Mouse (Mus musculus): ENCODE measurements around the gene Slc30a1. TPM values are rescaled to one million over a fixed set of nuclear protein-coding genes. Genes with fewer than 3 reads are reported as not detected.

The Slc30a1 gene
- total and polyA plus RNA-seq, 2 experiments from 2014 or later: 5.1 to 22.1 TPM

GRCm38 (mm10) chr1:191864551-191865027, 42.0 kb upstream of the Slc30a1 start:
- no peaks in the 10 kb centered on the region for H3K9me3 ChIP-seq (ENCODE audit: low read length)
- H3K4me3 ChIP-seq (ENCODE audit: low read length): no peak overlapping the region
- no peak for ATAC-seq
- no peak overlapping the region for H3K27ac ChIP-seq
- H3K27me3 ChIP-seq (ENCODE audit: insufficient read depth, low read length): no peaks in the 10 kb centered on the region
- H3K4me2 ChIP-seq (ENCODE audit: low read depth, low read length): no peak overlapping the region
- H3K36me3 ChIP-seq (ENCODE audit: insufficient read depth, low read length): no peaks in the 10 kb centered on the region
- no peak for DNase-seq (ENCODE audit: low spot score)
- no peaks in the 10 kb centered on the region for H3K4me1 ChIP-seq (ENCODE audit: insufficient read depth, low read length)
- WGBS: 74% methylated on average over 8 of the region's 8 CpGs
- no peak overlapping the region for H3K9ac ChIP-seq (replicated peaks; ENCODE audit: low read length)
- TF ChIP-seq CTCF (IDR thresholded peaks at IDR 0.05; ENCODE audit: low read depth): no peak

- Histone ChIP-seq H3K4me2 (ENCODE audit: low read depth, low read length) (no peak overlapping the region), H3K9ac (replicated peaks; ENCODE audit: low read length) (no peak overlapping the region), H3K27ac (no peak overlapping the region), H3K27me3 (ENCODE audit: insufficient read depth, low read length) (no peaks in the 10 kb centered on the region), H3K9me3 (ENCODE audit: low read length) (no peaks in the 10 kb centered on the region), H3K4me3 (ENCODE audit: low read length) (no peak overlapping the region), H3K4me1 (ENCODE audit: insufficient read depth, low read length) (no peaks in the 10 kb centered on the region), H3K36me3 (ENCODE audit: insufficient read depth, low read length) (no peaks in the 10 kb centered on the region)
- 74% methylated on average over 6 of the region's 6 CpGs for WGBS
- ATAC-seq (no peak), DNase-seq (ENCODE audit: low spot score) (no peak)
- no peak for TF ChIP-seq CTCF (IDR thresholded peaks at IDR 0.05; ENCODE audit: low read depth)
Observed at GRCm38 (mm10) chr1:191872076-191872710, 34.4 kb upstream of the Slc30a1 start.

GRCm38 (mm10) chr1:191875006-191875405, 31.6 kb upstream of the Slc30a1 start:
- H3K36me3 ChIP-seq (ENCODE audit: insufficient read depth, low read length): no peaks in the 10 kb centered on the region
- 89% methylated on average over 7 of the region's 7 CpGs for WGBS
- no peak overlapping the region for H3K27ac ChIP-seq
- H3K9ac ChIP-seq (replicated peaks; ENCODE audit: low read length): no peak overlapping the region
- H3K9me3 ChIP-seq (ENCODE audit: low read length): no peaks in the 10 kb centered on the region
- no peak overlapping the region for H3K4me3 ChIP-seq (ENCODE audit: low read length)
- ATAC-seq: no peak
- no peaks in the 10 kb centered on the region for H3K4me1 ChIP-seq (ENCODE audit: insufficient read depth, low read length)
- DNase-seq (ENCODE audit: low spot score): no peak
- H3K4me2 ChIP-seq (ENCODE audit: low read depth, low read length): no peak overlapping the region
- H3K27me3 ChIP-seq (ENCODE audit: insufficient read depth, low read length): no peaks in the 10 kb centered on the region
- TF ChIP-seq CTCF (IDR thresholded peaks at IDR 0.05; ENCODE audit: low read depth): no peak

DNA sequence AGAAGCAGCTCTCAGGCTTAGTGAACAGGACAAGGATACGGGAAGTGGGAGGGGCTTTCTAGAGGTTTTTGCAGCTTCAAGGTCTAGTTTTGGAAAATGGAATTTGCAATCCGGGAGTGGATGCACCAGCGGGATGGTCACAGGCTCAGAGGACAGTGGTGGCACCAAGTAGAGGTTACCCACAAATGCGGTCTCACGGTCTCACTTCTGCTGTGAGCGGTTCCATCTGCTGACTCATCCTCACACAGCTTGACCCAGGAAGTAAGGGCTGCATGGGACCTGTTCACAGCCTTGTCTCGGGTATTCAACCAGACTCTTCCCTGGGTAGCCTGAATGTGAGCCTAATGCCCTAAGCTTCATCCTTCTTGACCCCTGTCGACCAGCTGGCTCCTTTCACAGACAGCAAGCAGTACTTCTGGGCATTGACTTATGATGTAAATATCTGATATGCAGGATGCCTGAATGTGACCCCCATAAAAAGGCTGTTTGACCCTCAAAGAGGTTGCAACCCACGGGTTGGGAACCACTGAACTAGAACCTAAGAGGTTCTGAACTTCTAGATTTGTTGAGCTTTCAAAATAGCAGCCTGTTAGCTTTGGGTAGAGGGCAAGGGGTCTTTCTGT, 30.8 kb upstream of the Slc30a1 start:
- no peak overlapping the region for H3K9ac ChIP-seq (replicated peaks; ENCODE audit: low read length)
- H3K27me3 ChIP-seq (ENCODE audit: insufficient read depth, low read length): no peaks in the 10 kb centered on the region
- H3K4me3 ChIP-seq (ENCODE audit: low read length): no peak overlapping the region
- no peaks in the 10 kb centered on the region for H3K9me3 ChIP-seq (ENCODE audit: low read length)
- no peak for ATAC-seq
- no peak for TF ChIP-seq CTCF (IDR thresholded peaks at IDR 0.05; ENCODE audit: low read depth)
- 77% methylated on average over 9 of the region's 9 CpGs for WGBS
- DNase-seq (ENCODE audit: low spot score): no peak
- no peaks in the 10 kb centered on the region for H3K4me1 ChIP-seq (ENCODE audit: insufficient read depth, low read length)
- H3K4me2 ChIP-seq (ENCODE audit: low read depth, low read length): no peak overlapping the region
- no peak overlapping the region for H3K27ac ChIP-seq
- H3K36me3 ChIP-seq (ENCODE audit: insufficient read depth, low read length): no peaks in the 10 kb centered on the region

GRCm38 (mm10) chr1:191877681-191878080, 28.9 kb upstream of the Slc30a1 start:
- no peak for DNase-seq (ENCODE audit: low spot score)
- no peak overlapping the region for H3K4me2 ChIP-seq (ENCODE audit: low read depth, low read length)
- no peak overlapping the region for H3K4me3 ChIP-seq (ENCODE audit: low read length)
- 71% methylated on average over 10 of the region's 10 CpGs for WGBS
- no peaks in the 10 kb centered on the region for H3K36me3 ChIP-seq (ENCODE audit: insufficient read depth, low read length)
- H3K27me3 ChIP-seq (ENCODE audit: insufficient read depth, low read length): no peaks in the 10 kb centered on the region
- H3K27ac ChIP-seq: no peak overlapping the region
- ATAC-seq: no peak
- H3K9ac ChIP-seq (replicated peaks; ENCODE audit: low read length): no peak overlapping the region
- no peak for TF ChIP-seq CTCF (IDR thresholded peaks at IDR 0.05; ENCODE audit: low read depth)
- no peaks in the 10 kb centered on the region for H3K9me3 ChIP-seq (ENCODE audit: low read length)
- peaks cover 3% of the 10 kb centered on the region; the same call in 1 of the 2 replicates for H3K4me1 ChIP-seq (ENCODE audit: insufficient read depth, low read length)

- ATAC-seq (no peak; the same call in 1 of the 2 replicates), DNase-seq (ENCODE audit: low spot score) (peak; percentile 32)
- Histone ChIP-seq H3K36me3 (ENCODE audit: insufficient read depth, low read length) (no peaks in the 10 kb centered on the region), H3K4me1 (ENCODE audit: insufficient read depth, low read length) (peaks cover 3% of the 10 kb centered on the region; the same call in 1 of the 2 replicates), H3K27me3 (ENCODE audit: insufficient read depth, low read length) (no peaks in the 10 kb centered on the region), H3K4me3 (ENCODE audit: low read length) (no peak overlapping the region), H3K9me3 (ENCODE audit: low read length) (no peaks in the 10 kb centered on the region), H3K9ac (replicated peaks; ENCODE audit: low read length) (no peak overlapping the region), H3K27ac (no peak overlapping the region), H3K4me2 (ENCODE audit: low read depth, low read length) (no peak overlapping the region)
- no peak for TF ChIP-seq CTCF (IDR thresholded peaks at IDR 0.05; ENCODE audit: low read depth)
- 52% methylated on average over 4 of the region's 4 CpGs for WGBS
Observed at GRCm38 (mm10) chr1:191878518-191878921, 28.0 kb upstream of the Slc30a1 start.

DNA sequence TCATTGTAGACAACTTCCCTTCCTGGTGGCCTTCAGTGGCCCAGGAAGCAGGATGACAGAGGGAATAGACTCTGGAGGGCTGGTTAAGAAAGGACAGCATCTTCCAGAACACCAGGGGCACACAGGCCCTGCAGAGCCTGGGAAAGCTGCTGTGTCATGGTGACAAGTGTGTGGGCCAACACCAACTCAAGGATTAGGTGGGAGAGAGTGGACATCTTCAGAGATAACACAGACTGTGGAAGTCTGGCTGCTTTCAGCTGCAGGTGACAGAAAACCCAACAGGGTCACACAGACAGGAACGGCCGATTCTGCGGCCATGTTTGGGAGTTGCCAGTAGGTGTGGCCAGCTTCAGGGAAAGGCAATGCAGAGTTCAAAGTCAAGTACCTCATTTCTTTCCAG, 26.3 kb upstream of the Slc30a1 start:
- no peak overlapping the region for H3K27ac ChIP-seq
- no peaks in the 10 kb centered on the region for H3K9me3 ChIP-seq (ENCODE audit: low read length)
- no peaks in the 10 kb centered on the region for H3K36me3 ChIP-seq (ENCODE audit: insufficient read depth, low read length)
- no peak for TF ChIP-seq CTCF (IDR thresholded peaks at IDR 0.05; ENCODE audit: low read depth)
- H3K9ac ChIP-seq (replicated peaks; ENCODE audit: low read length): no peak overlapping the region
- H3K4me3 ChIP-seq (ENCODE audit: low read length): no peak overlapping the region
- H3K4me2 ChIP-seq (ENCODE audit: low read depth, low read length): no peak overlapping the region
- ATAC-seq: no peak
- 92% methylated on average over 3 of the region's 3 CpGs for WGBS
- peaks cover 3% of the 10 kb centered on the region; the same call in 1 of the 2 replicates for H3K4me1 ChIP-seq (ENCODE audit: insufficient read depth, low read length)
- H3K27me3 ChIP-seq (ENCODE audit: insufficient read depth, low read length): no peaks in the 10 kb centered on the region
- DNase-seq (ENCODE audit: low spot score): no peak
